Mouse (Mus musculus): Measurements from ENCODE around the gene Fmnl1. TPM values are rescaled to one million over a fixed set of nuclear protein-coding genes. Genes with fewer than 3 reads are reported as not detected.
A peak's percentile ranks its signal among the peaks of the same experiment; 100 is the strongest.

Gene Fmnl1
- polyA plus RNA-seq, 1 experiment from 2014 or later = 2.5 TPM

GRCm38 (mm10) chr11:103232966-103233365, 62.1 kb downstream of the Fmnl1 start:
- H3K36me3 ChIP-seq (ENCODE audit: insufficient read depth) = peaks cover 45% of the 10 kb centered on the region
- peak; percentile 90 for DNase-seq

GRCm38 (mm10) chr11:103234447-103234846, 63.5 kb downstream of the Fmnl1 start:
- Histone ChIP-seq H3K9me3 (ENCODE audit: low read depth, low read length) (no peaks in the 10 kb centered on the region), H3K27me3 (ENCODE audit: insufficient read depth, low read length) (no peaks in the 10 kb centered on the region), H3K4me1 (ENCODE audit: insufficient read depth) (no peaks in the 10 kb centered on the region), H3K9ac (no peak overlapping the region), H3K4me3 (ENCODE audit: low read depth, low read length) (no peak overlapping the region), H3K27ac (ENCODE audit: low read depth) (no peak overlapping the region), H3K36me3 (ENCODE audit: insufficient read depth) (peaks cover 52% of the 10 kb centered on the region), H3K4me2 (no peak overlapping the region)
- 44% methylated on average over 1 of the region's 1 CpGs for WGBS
- DNase-seq (no peak), ATAC-seq (ENCODE audit: insufficient read depth) (no peak)
- no peak for TF ChIP-seq CTCF (IDR thresholded peaks at IDR 0.05; ENCODE audit: low read depth)

More at GRCm38 (mm10) chr11:103232966-103233365, 62.1 kb downstream of the Fmnl1 start:
- 26% methylated on average over 7 of the region's 7 CpGs for WGBS
- no peak overlapping the region for H3K4me2 ChIP-seq
- ATAC-seq (ENCODE audit: insufficient read depth) = no peak
- H3K9ac ChIP-seq = no peak overlapping the region
- no peaks in the 10 kb centered on the region for H3K4me1 ChIP-seq (ENCODE audit: insufficient read depth)
- H3K9me3 ChIP-seq (ENCODE audit: low read depth, low read length) = no peaks in the 10 kb centered on the region
- no peak overlapping the region for H3K27ac ChIP-seq (ENCODE audit: low read depth)
- no peak overlapping the region for H3K4me3 ChIP-seq (ENCODE audit: low read depth, low read length)
- no peaks in the 10 kb centered on the region for H3K27me3 ChIP-seq (ENCODE audit: insufficient read depth, low read length)
- peak; percentile 91 for TF ChIP-seq CTCF (IDR thresholded peaks at IDR 0.05; ENCODE audit: low read depth)

- DNase-seq (peak; percentile 65), ATAC-seq (ENCODE audit: insufficient read depth) (peak; percentile 47; the same call in 1 of the 2 replicates)
- no peaks in the 10 kb centered on the region for H3K27me3 ChIP-seq (ENCODE audit: insufficient read depth, low read length)
- no peak overlapping the region; the same call in 1 of the 2 replicates for H3K9ac ChIP-seq
- TF ChIP-seq CTCF (IDR thresholded peaks at IDR 0.05; ENCODE audit: low read depth) = no peak
- no peaks in the 10 kb centered on the region for H3K4me1 ChIP-seq (ENCODE audit: insufficient read depth)
- H3K4me3 ChIP-seq (ENCODE audit: low read depth, low read length) = no peak overlapping the region
- H3K27ac ChIP-seq (ENCODE audit: low read depth) = no peak overlapping the region
- peaks cover 49% of the 10 kb centered on the region for H3K36me3 ChIP-seq (ENCODE audit: insufficient read depth)
- H3K9me3 ChIP-seq (ENCODE audit: low read depth, low read length) = no peaks in the 10 kb centered on the region
- H3K4me2 ChIP-seq = no peak overlapping the region
- 41% methylated on average over 11 of the region's 11 CpGs for WGBS
Measured at GRCm38 (mm10) chr11:103235702-103236101, 64.8 kb downstream of the Fmnl1 start.

- Histone ChIP-seq H3K36me3 (ENCODE audit: insufficient read depth) (peaks cover 43% of the 10 kb centered on the region), H3K4me1 (ENCODE audit: insufficient read depth) (no peaks in the 10 kb centered on the region), H3K27ac (ENCODE audit: low read depth) (peak overlapping the region; percentile 42; the same call in 1 of the 2 replicates), H3K9me3 (ENCODE audit: low read depth, low read length) (no peaks in the 10 kb centered on the region), H3K4me2 (no peak overlapping the region), H3K9ac (no peak overlapping the region), H3K4me3 (ENCODE audit: low read depth, low read length) (no peak overlapping the region), H3K27me3 (ENCODE audit: insufficient read depth, low read length) (no peaks in the 10 kb centered on the region)
- no peak for TF ChIP-seq CTCF (IDR thresholded peaks at IDR 0.05; ENCODE audit: low read depth)
- 64% methylated on average over 6 of the region's 6 CpGs for WGBS
- no peak for DNase-seq
- no peak for ATAC-seq (ENCODE audit: insufficient read depth)
Measured at GRCm38 (mm10) chr11:103236431-103236830, 65.5 kb downstream of the Fmnl1 start.

- no peaks in the 10 kb centered on the region for H3K9me3 ChIP-seq (ENCODE audit: low read depth, low read length)
- H3K9ac ChIP-seq = no peak overlapping the region; the same call in 1 of the 2 replicates
- ATAC-seq (ENCODE audit: insufficient read depth) = no peak
- no peak overlapping the region; the same call in 1 of the 2 replicates for H3K27ac ChIP-seq (ENCODE audit: low read depth)
- no peak for DNase-seq
- no peak for TF ChIP-seq CTCF (IDR thresholded peaks at IDR 0.05; ENCODE audit: low read depth)
- peaks cover 42% of the 10 kb centered on the region for H3K36me3 ChIP-seq (ENCODE audit: insufficient read depth)
- H3K4me2 ChIP-seq = no peak overlapping the region
- no peaks in the 10 kb centered on the region for H3K27me3 ChIP-seq (ENCODE audit: insufficient read depth, low read length)
- H3K4me3 ChIP-seq (ENCODE audit: low read depth, low read length) = no peak overlapping the region
- 65% methylated on average over 10 of the region's 10 CpGs for WGBS
- H3K4me1 ChIP-seq (ENCODE audit: insufficient read depth) = no peaks in the 10 kb centered on the region
Measured at GRCm38 (mm10) chr11:103236903-103237302, 66.0 kb downstream of the Fmnl1 start.

- ATAC-seq (ENCODE audit: insufficient read depth) (no peak), DNase-seq (no peak)
- no peak overlapping the region for H3K9ac ChIP-seq
- no peak for TF ChIP-seq CTCF (IDR thresholded peaks at IDR 0.05; ENCODE audit: low read depth)
- H3K27me3 ChIP-seq (ENCODE audit: insufficient read depth, low read length) = no peaks in the 10 kb centered on the region
- H3K27ac ChIP-seq (ENCODE audit: low read depth) = no peak overlapping the region
- H3K9me3 ChIP-seq (ENCODE audit: low read depth, low read length) = no peaks in the 10 kb centered on the region
- WGBS = 75% methylated on average over 9 of the region's 9 CpGs
- no peak overlapping the region for H3K4me3 ChIP-seq (ENCODE audit: low read depth, low read length)
- no peak overlapping the region for H3K4me2 ChIP-seq
- H3K4me1 ChIP-seq (ENCODE audit: insufficient read depth) = no peaks in the 10 kb centered on the region
- H3K36me3 ChIP-seq (ENCODE audit: insufficient read depth) = peaks cover 43% of the 10 kb centered on the region
Measured at GRCm38 (mm10) chr11:103237757-103238156, 66.8 kb downstream of the Fmnl1 start.

- Histone ChIP-seq H3K36me3 (ENCODE audit: insufficient read depth) (peaks cover 43% of the 10 kb centered on the region), H3K4me2 (no peak overlapping the region), H3K4me3 (ENCODE audit: low read depth, low read length) (no peak overlapping the region), H3K9me3 (ENCODE audit: low read depth, low read length) (no peaks in the 10 kb centered on the region), H3K9ac (no peak overlapping the region), H3K4me1 (ENCODE audit: insufficient read depth) (peaks cover 5% of the 10 kb centered on the region; the same call in 1 of the 2 replicates), H3K27ac (ENCODE audit: low read depth) (peak overlapping the region; percentile 2; the same call in 1 of the 2 replicates), H3K27me3 (ENCODE audit: insufficient read depth, low read length) (no peaks in the 10 kb centered on the region)
- ATAC-seq (ENCODE audit: insufficient read depth) (no peak), DNase-seq (peak; percentile 74)
- TF ChIP-seq CTCF (IDR thresholded peaks at IDR 0.05; ENCODE audit: low read depth) = no peak
- 35% methylated on average over 7 of the region's 7 CpGs for WGBS
Measured at GRCm38 (mm10) chr11:103240740-103241139, 69.8 kb downstream of the Fmnl1 start.

Data from lung, embryonic 14.5 days (tissue).